Mouse (Mus musculus): ENCODE data around the gene Cga. TPM values are rescaled to one million over a fixed set of nuclear protein-coding genes. Genes with fewer than 3 reads are reported as not detected.
"Not testable (repeated sequence)": the region's sequence is repeated elsewhere in the genome, so short reads cannot be mapped to it uniquely, and the experiment has no call there.

Cga gene
- total RNA-seq, 2 experiments from 2014 or later, result not detected

GRCm38 (mm10) chr4:34901166-34901565 is 7.6 kb downstream of the Cga start:
- Histone ChIP-seq H3K27ac (no peak overlapping the region), H3K4me3 (no peak overlapping the region)
- no peak for DNase-seq (ENCODE audit: low spot score in 2 of 2)
- TF ChIP-seq CTCF (conservative IDR thresholded peaks at IDR 0.05), result no peak

GRCm38 (mm10) chr4:34901582-34901981 is 8.0 kb downstream of the Cga start:
- H3K4me3 ChIP-seq; DNase-seq (ENCODE audit: low spot score in 2 of 2); H3K27ac ChIP-seq: not testable (repeated sequence)

- no peak for DNase-seq (ENCODE audit: low spot score in 2 of 2)
- peak; percentile 62 for TF ChIP-seq CTCF (conservative IDR thresholded peaks at IDR 0.05)
- H3K4me3 ChIP-seq, result no peak overlapping the region
- H3K27ac ChIP-seq, result no peak overlapping the region
These were observed 11.8 kb downstream of the Cga start for GRCm38 (mm10) chr4:34905396-34905795.

- TF ChIP-seq CTCF (conservative IDR thresholded peaks at IDR 0.05), result no peak
- no peak overlapping the region for H3K27ac ChIP-seq
- no peak for DNase-seq (ENCODE audit: low spot score in 2 of 2)
- no peak overlapping the region for H3K4me3 ChIP-seq
These were observed 12.6 kb downstream of the Cga start for GRCm38 (mm10) chr4:34906151-34906550.

GRCm38 (mm10) chr4:34907026-34907425 is 13.4 kb downstream of the Cga start:
- Histone ChIP-seq H3K27ac (no peak overlapping the region), H3K4me3 (no peak overlapping the region)
- TF ChIP-seq CTCF (conservative IDR thresholded peaks at IDR 0.05), result no peak
- no peak for DNase-seq (ENCODE audit: low spot score in 2 of 2)

GRCm38 (mm10) chr4:34908127-34908526 is 14.5 kb downstream of the Cga start:
- no peak for TF ChIP-seq CTCF (conservative IDR thresholded peaks at IDR 0.05)
- Histone ChIP-seq H3K4me3 (no peak overlapping the region), H3K27ac (no peak overlapping the region)
- DNase-seq (ENCODE audit: low spot score in 2 of 2), result no peak

- no peak for DNase-seq (ENCODE audit: low spot score in 2 of 2)
- H3K27ac ChIP-seq, result no peak overlapping the region
- no peak overlapping the region for H3K4me3 ChIP-seq
- no peak for TF ChIP-seq CTCF (conservative IDR thresholded peaks at IDR 0.05)
These were observed 17.8 kb downstream of the Cga start for GRCm38 (mm10) chr4:34911401-34911800.

GRCm38 (mm10) chr4:34912171-34912570 is 18.6 kb downstream of the Cga start:
- no peak for TF ChIP-seq CTCF (conservative IDR thresholded peaks at IDR 0.05)
- H3K4me3 ChIP-seq, result no peak overlapping the region
- DNase-seq (ENCODE audit: low spot score in 2 of 2), result no peak
- no peak overlapping the region for H3K27ac ChIP-seq

GRCm38 (mm10) chr4:34917400-34917799 is 23.8 kb downstream of the Cga start:
- Histone ChIP-seq H3K4me3 (no peak overlapping the region), H3K27ac (no peak overlapping the region)
- no peak for TF ChIP-seq CTCF (conservative IDR thresholded peaks at IDR 0.05)
- DNase-seq (ENCODE audit: low spot score in 2 of 2), result no peak

- Histone ChIP-seq H3K4me3 (no peak overlapping the region), H3K27ac (no peak overlapping the region)
- DNase-seq (ENCODE audit: low spot score in 2 of 2), result peak; percentile 58 to 62
- peak; percentile 80 for TF ChIP-seq CTCF (conservative IDR thresholded peaks at IDR 0.05)
These were observed 28.7 kb downstream of the Cga start for GRCm38 (mm10) chr4:34922177-34922870.

- not testable (repeated sequence) for H3K4me3 ChIP-seq; H3K27ac ChIP-seq; DNase-seq (ENCODE audit: low spot score in 2 of 2)
These were observed 34.8 kb downstream of the Cga start for GRCm38 (mm10) chr4:34928386-34928785.

- no peak overlapping the region for H3K27ac ChIP-seq
- no peak overlapping the region for H3K4me3 ChIP-seq
- no peak for TF ChIP-seq CTCF (conservative IDR thresholded peaks at IDR 0.05)
- no peak for DNase-seq (ENCODE audit: low spot score in 2 of 2)
These were observed 47.5 kb downstream of the Cga start for GRCm38 (mm10) chr4:34941046-34941445.

GRCm38 (mm10) chr4:34947181-34947580 is 53.6 kb downstream of the Cga start:
- Histone ChIP-seq H3K4me3 (no peak overlapping the region), H3K27ac (no peak overlapping the region)
- no peak for TF ChIP-seq CTCF (conservative IDR thresholded peaks at IDR 0.05)
- DNase-seq (ENCODE audit: low spot score in 2 of 2), result no peak

- TF ChIP-seq CTCF (conservative IDR thresholded peaks at IDR 0.05), result no peak
- no peak for DNase-seq (ENCODE audit: low spot score in 2 of 2)
- Histone ChIP-seq H3K27ac (no peak overlapping the region), H3K4me3 (no peak overlapping the region)
These were observed 60.1 kb downstream of the Cga start for GRCm38 (mm10) chr4:34953716-34954115.

Other genes starting within 250 kb of the Cga start
- 10 to 100 TPM; 18.0 to 21.4 TPM for gene Slc35a1, start 206.3 kb upstream of the Cga start, total RNA-seq (2021)
- gene Cfap206, start 163.6 kb upstream of the Cga start, total RNA-seq (2021), result 1 to 10 TPM; 1.4 to 1.7 TPM
- not detected for gene Gm136, start 137.5 kb upstream of the Cga start, total RNA-seq (2021)
- gene Smim8, start 115.4 kb upstream of the Cga start, total RNA-seq (2021), result 10 to 100 TPM; 22.7 to 22.8 TPM
- gene Zfp292, start 10.8 kb upstream of the Cga start, total RNA-seq (2021), result 10 to 100 TPM; 26.8 to 27.3 TPM

Measured in layer of hippocampus, adult 2 months (tissue).